Mouse (Mus musculus) midbrain, embryonic 16.5 days (tissue): ENCODE measurements at regions not wholly inside any gene's neighbourhood (a gene's known extent, or its start where the extent isn't known, plus 50 kb on each side); places are given as distances from the start of the nearest gene placed in this dataset.
A peak's percentile ranks its signal among the peaks of the same experiment; 100 is the strongest.
"Not testable (repeated sequence)": the region's sequence is repeated elsewhere in the genome, so short reads cannot be mapped to it uniquely, and the experiment has no call there.

Source experiments
- ATAC-seq: fragments of 200-750 bp; cut with Nextera tagmentation; 2 replicates; pipeline ENCODE4 v1.8.0; 2017; ENCODE audit warnings: moderate TSS enrichment
- H3K27ac ChIP-seq: fragments of 300-500 bp; sonication (generic); 2 replicates; pipeline ENCODE4 v1.5.1; 2014; ENCODE audit warnings: mild to moderate bottlenecking, low read length, mixed read lengths
- H3K27me3 ChIP-seq: fragments of 300-500 bp; sonication (generic); 2 replicates; pipeline ENCODE4 v1.6.1; 2014; ENCODE audit warnings: low read depth, low read length, mixed read lengths; ENCODE audit not compliant: control insufficient read depth, insufficient read depth
- H3K36me3 ChIP-seq: fragments of 300-500 bp; sonication (generic); 2 replicates; pipeline ENCODE4 v1.6.1; 2014; ENCODE audit warnings: mild to moderate bottlenecking, low read length, moderate library complexity, mixed read lengths; ENCODE audit not compliant: control insufficient read depth, insufficient read depth
- H3K4me1 ChIP-seq: fragments of 300-500 bp; sonication (generic); 2 replicates; pipeline ENCODE4 v1.6.1; 2014; ENCODE audit warnings: mild to moderate bottlenecking, low read length, mixed read lengths; ENCODE audit not compliant: control insufficient read depth, insufficient read depth
- H3K4me2 ChIP-seq: fragments of 300-500 bp; sonication (generic); 2 replicates; pipeline ENCODE4 v1.6.1; 2014; ENCODE audit warnings: mild to moderate bottlenecking, low read length, mixed read lengths
- H3K4me3 ChIP-seq: fragments of 300-500 bp; sonication (generic); 2 replicates; pipeline ENCODE4 v1.5.1; 2014; ENCODE audit warnings: low read depth, mild to moderate bottlenecking, low read length, moderate library complexity, mixed read lengths
- H3K9ac ChIP-seq: fragments of 300-500 bp; sonication (generic); 2 replicates; pipeline ENCODE4 v1.6.1; 2014; ENCODE audit warnings: low read depth, low read length, mixed read lengths
- H3K9me3 ChIP-seq: fragments of 300-500 bp; sonication (generic); replicated peaks from 2 replicates; pipeline ENCODE4 v1.6.1; 2014; ENCODE audit warnings: mild to moderate bottlenecking, low read length, mixed read lengths; ENCODE audit not compliant: control insufficient read depth, poor library complexity, severe bottlenecking
- WGBS: fragments of 180-500 bp; shearing (Covaris S2); extraction: QIAGEN DNeasy Blood & Tissue Kit; methylation state at CpG from one replicate; pipeline ENCODE4 v1.1.7; 2014; 5-methylcytosine and 5-hydroxymethylcytosine counted together

- Histone ChIP-seq H3K27me3 (no peaks in the 10 kb centered on the region), H3K4me3 (no peak overlapping the region), H3K9ac (no peak overlapping the region), H3K4me2 (no peak overlapping the region), H3K4me1 (no peaks in the 10 kb centered on the region), H3K27ac (no peak overlapping the region), H3K9me3 (no peaks in the 10 kb centered on the region), H3K36me3 (no peaks in the 10 kb centered on the region)
- 86% methylated on average over 2 of the region's 2 CpGs for WGBS
- ATAC-seq, result no peak
These were observed 723.1 kb upstream of the Brinp1 start for GRCm38 (mm10) chr4:69677315-69677714.

- H3K27me3 ChIP-seq, result no peaks in the 10 kb centered on the region
- no peaks in the 10 kb centered on the region for H3K4me1 ChIP-seq
- no peak overlapping the region for H3K9ac ChIP-seq
- H3K27ac ChIP-seq, result no peak overlapping the region
- no peak overlapping the region for H3K4me2 ChIP-seq
- ATAC-seq, result no peak
- no peak overlapping the region for H3K4me3 ChIP-seq
- no peaks in the 10 kb centered on the region for H3K9me3 ChIP-seq
- H3K36me3 ChIP-seq, result no peaks in the 10 kb centered on the region
These were observed 719.3 kb upstream of the Brinp1 start for GRCm38 (mm10) chr4:69673456-69673855.

- no peak for ATAC-seq
- WGBS, result 37% methylated on average over 2 of the region's 2 CpGs
- Histone ChIP-seq H3K4me3 (no peak overlapping the region), H3K27ac (no peak overlapping the region), H3K27me3 (no peaks in the 10 kb centered on the region), H3K9me3 (no peaks in the 10 kb centered on the region), H3K4me1 (no peaks in the 10 kb centered on the region), H3K9ac (no peak overlapping the region), H3K36me3 (no peaks in the 10 kb centered on the region), H3K4me2 (no peak overlapping the region)
These were observed 674.7 kb upstream of the Brinp1 start for GRCm38 (mm10) chr4:69628908-69629307.

GRCm38 (mm10) chr4:69626426-69626825 is 672.2 kb upstream of the Brinp1 start:
- not testable (repeated sequence) for ATAC-seq
- WGBS, result 86% methylated on average over 2 of the region's 2 CpGs

GRCm38 (mm10) chr4:69625831-69626230 is 671.6 kb upstream of the Brinp1 start:
- Histone ChIP-seq H3K4me3 (no peak overlapping the region), H3K4me1 (no peaks in the 10 kb centered on the region), H3K9me3 (no peaks in the 10 kb centered on the region), H3K9ac (no peak overlapping the region), H3K27me3 (no peaks in the 10 kb centered on the region), H3K36me3 (no peaks in the 10 kb centered on the region), H3K4me2 (no peak overlapping the region), H3K27ac (no peak overlapping the region)
- no peak for ATAC-seq
- 69% methylated on average over 2 of the region's 2 CpGs for whole genome bisulfite sequencing

More at GRCm38 (mm10) chr4:69626426-69626825, 672.2 kb upstream of the Brinp1 start:
- not testable (repeated sequence) for H3K4me1 ChIP-seq, H3K4me3 ChIP-seq, H3K27ac ChIP-seq, H3K36me3 ChIP-seq, H3K9ac ChIP-seq, H3K4me2 ChIP-seq, H3K27me3 ChIP-seq, H3K9me3 ChIP-seq

- Histone ChIP-seq H3K27ac (no peak overlapping the region), H3K27me3 (no peaks in the 10 kb centered on the region), H3K9ac (no peak overlapping the region), H3K36me3 (no peaks in the 10 kb centered on the region), H3K4me3 (no peak overlapping the region), H3K4me1 (no peaks in the 10 kb centered on the region), H3K9me3 (no peaks in the 10 kb centered on the region), H3K4me2 (no peak overlapping the region)
- 98% methylated on average over 2 of the region's 2 CpGs for WGBS
- no peak for ATAC-seq
These were observed 666.9 kb upstream of the Brinp1 start for GRCm38 (mm10) chr4:69621058-69621609.

- Histone ChIP-seq H3K27me3 (no peaks in the 10 kb centered on the region), H3K4me3 (no peak overlapping the region), H3K9ac (no peak overlapping the region), H3K4me2 (no peak overlapping the region), H3K9me3 (no peaks in the 10 kb centered on the region), H3K4me1 (no peaks in the 10 kb centered on the region), H3K36me3 (no peaks in the 10 kb centered on the region), H3K27ac (no peak overlapping the region)
- peak; percentile 58; the same call in 1 of the 2 replicates for ATAC-seq
- 65% methylated on average over 5 of the region's 5 CpGs for WGBS
These were observed 664.0 kb upstream of the Brinp1 start for GRCm38 (mm10) chr4:69618161-69618730.

GRCm38 (mm10) chr4:69614901-69615300 is 660.7 kb upstream of the Brinp1 start:
- no peak overlapping the region for H3K9ac ChIP-seq
- H3K27me3 ChIP-seq, result no peaks in the 10 kb centered on the region
- H3K4me3 ChIP-seq, result no peak overlapping the region
- ATAC-seq, result no peak
- no peaks in the 10 kb centered on the region for H3K4me1 ChIP-seq
- no peak overlapping the region for H3K4me2 ChIP-seq
- no peaks in the 10 kb centered on the region for H3K36me3 ChIP-seq
- no peaks in the 10 kb centered on the region for H3K9me3 ChIP-seq
- no peak overlapping the region for H3K27ac ChIP-seq
- 95% methylated on average over 1 of the region's 1 CpGs for WGBS

- no peak overlapping the region for H3K4me3 ChIP-seq
- H3K27me3 ChIP-seq, result no peaks in the 10 kb centered on the region
- no peaks in the 10 kb centered on the region for H3K36me3 ChIP-seq
- no peak overlapping the region for H3K4me2 ChIP-seq
- no peaks in the 10 kb centered on the region for H3K9me3 ChIP-seq
- no peaks in the 10 kb centered on the region for H3K4me1 ChIP-seq
- 82% methylated on average over 5 of the region's 5 CpGs for WGBS
- no peak for ATAC-seq
- no peak overlapping the region for H3K27ac ChIP-seq
- no peak overlapping the region for H3K9ac ChIP-seq
These were observed 657.6 kb upstream of the Brinp1 start for GRCm38 (mm10) chr4:69611681-69612300.
